Mouse (Mus musculus): ENCODE data around the gene Tnfsf12.

The Tnfsf12 gene

DNA sequence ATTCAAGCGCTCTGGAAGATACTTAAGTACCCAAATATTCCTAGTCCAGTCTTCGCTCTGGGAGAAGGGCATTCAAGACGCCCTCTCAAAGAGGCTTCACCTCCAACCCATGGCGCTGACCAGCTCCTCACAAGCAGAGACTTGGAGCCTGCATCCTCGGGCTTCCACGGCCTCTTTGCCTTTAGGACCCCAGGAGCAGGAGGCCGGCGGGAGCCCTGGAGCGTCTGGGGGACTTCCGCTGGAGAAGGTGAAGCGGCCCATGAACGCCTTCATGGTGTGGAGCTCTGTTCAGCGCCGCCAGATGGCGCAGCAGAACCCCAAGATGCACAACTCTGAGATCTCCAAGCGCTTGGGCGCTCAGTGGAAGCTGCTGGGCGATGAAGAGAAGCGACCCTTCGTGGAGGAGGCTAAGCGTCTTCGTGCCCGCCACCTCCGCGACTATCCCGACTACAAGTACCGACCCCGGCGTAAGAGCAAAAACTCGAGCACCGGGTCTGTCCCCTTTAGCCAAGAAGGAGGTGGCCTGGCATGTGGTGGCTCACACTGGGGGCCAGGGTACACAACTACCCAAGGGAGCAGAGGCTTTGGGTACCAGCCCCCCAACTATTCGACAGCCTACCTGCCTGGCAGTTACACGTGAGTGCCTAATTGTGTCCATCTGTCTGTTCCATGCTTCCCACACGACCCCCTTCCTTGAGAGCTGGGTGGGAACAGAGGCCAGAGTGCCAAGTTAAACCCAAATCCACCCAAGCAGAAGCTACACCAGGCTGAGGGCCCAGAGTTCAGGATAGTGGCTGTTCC lies 40.2 kb downstream of the Tnfsf12 start, which contains the start of gene Sox15:
Gene Sox15, plus strand, starts transcription at position 51 of the 801 bp plus-strand sequence.
- DNase-seq (ENCODE audit: low spot score): peak; percentile 77

DNA sequence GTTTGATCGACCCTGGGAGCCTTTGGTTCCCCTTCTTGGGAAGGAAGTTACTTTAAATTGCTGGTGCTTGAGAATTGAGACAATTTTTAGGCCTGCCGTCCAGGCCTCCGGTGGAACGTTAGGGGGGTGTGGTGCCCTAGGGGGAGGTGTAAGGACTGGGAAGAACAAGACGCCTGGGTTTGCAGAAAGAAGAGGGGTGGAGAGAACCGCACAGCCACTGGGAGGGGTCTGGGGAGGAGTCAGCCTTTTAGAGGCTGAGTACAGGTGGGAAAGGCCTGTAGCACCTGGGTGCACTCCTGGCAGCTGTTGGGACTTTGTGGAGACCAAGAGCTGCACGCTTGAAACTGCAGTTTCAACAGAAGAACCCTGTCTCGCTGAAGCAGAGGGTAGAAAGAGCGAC lies 40.9 kb downstream of the Tnfsf12 start:
- peak; percentile 57 for DNase-seq (ENCODE audit: low spot score)

DNA sequence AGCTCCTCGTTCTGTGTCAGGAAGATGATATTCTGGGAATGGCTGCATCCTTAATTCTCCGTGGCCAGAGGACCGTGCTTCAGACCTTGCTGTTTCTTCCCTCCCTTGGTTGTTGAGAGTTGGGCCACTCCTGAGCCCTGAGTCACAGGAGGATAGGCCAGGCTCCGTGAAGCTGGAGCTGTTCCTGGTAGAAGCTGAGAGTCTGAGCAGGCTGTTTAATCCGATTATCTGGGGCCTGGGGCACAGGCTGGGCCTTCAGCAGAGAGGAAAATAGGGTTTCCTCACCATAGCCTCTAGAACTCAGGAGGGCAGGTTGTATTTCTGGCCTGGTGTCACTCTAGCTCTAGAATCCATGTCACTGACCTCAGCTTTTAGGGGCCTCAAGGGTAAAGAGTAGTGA lies 42.2 kb downstream of the Tnfsf12 start:
- DNase-seq (ENCODE audit: low spot score): no peak

GRCm38 (mm10) chr11:69645860-69646259 lies 49.8 kb downstream of the Tnfsf12 start:
- no peak for DNase-seq (ENCODE audit: low spot score)
